Mouse (Mus musculus) stomach, adult 2 months (tissue): Measurements from ENCODE around the gene Tmem202. TPM values are rescaled to one million over a fixed set of nuclear protein-coding genes. Genes with fewer than 3 reads are reported as not detected.

ENCODE experiments used
- polyA plus RNA-seq: library from polyadenylated mRNA; depleted of rRNA; stranded (reverse); fragments of >200 nt; gene quantifications from 2 replicates; pipeline ENCODE4 v1.2.3, GENCODE M21; 2012; rRNA removed

Gene Tmem202
- 0.15 and 0.20 TPM in 2 replicates for polyA plus RNA-seq

DNA sequence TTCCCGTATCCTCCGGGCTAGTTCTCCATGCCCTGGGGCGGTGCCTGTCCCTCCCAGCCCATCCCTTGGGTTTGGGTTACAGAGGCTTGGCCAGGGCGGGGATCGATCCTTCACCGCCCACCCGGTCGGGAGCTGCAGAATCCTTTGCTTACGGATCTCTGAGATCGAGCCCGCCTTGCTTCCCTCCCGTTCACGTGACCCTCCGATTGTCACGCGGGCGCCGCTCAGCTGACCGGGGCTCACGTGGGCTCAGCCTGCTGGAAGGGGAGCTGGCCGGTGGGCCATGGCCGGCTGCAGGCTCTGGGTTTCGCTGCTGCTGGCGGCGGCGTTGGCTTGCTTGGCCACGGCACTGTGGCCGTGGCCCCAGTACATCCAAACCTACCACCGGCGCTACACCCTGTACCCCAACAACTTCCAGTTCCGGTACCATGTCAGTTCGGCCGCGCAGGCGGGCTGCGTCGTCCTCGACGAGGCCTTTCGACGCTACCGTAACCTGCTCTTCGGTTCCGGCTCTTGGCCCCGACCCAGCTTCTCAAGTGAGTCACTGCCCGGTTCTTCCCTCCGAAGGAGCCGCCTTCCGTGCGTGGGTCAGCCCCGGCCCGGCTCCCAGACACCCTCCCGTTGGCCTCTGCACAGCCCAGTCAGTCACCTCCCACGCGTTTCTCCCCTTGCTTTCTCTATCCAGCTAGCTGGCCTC, at the start of gene Tmem202, which contains the start of gene Hexa:
Gene Tmem202, minus strand, starts transcription at position 407 of the 697 bp plus-strand sequence.
Gene Hexa, plus strand, starts transcription at position 100 of the 697 bp plus-strand sequence.

DNA sequence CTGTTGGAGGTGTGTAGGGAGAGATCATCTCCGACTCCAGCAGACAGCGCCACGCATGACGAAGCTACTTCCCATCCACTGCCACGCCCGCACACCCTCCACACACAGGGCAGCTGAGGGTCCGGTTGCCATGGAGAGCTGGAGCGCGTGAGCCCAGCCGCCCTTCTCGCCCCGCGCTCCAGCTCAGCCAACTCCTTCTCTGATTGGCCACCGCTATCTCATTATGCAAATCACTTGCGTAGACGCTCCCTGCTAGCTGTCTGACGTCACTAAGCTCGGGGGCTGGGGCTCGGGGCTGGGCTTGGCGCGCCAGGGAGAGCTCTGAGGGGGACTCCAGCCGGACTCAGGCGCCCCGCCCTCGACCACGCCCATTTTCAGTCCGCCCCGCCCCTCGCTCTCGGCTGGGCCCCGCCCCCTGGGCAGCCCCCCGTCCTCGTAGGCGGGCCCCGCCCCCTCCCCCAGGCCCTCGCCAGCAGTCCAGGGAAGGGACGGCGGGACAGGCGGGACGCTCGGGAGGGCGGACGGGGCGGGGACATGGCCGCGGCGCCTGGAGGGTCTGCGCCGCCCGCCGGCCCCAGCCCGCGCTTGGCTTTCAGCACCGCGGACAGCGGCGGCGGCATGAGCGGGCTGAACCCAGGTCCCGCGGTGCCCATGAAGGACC, 38.3 kb upstream of the Tmem202 start, which contains the start of gene Celf6:
Gene Celf6, plus strand, starts transcription at position 74 of the 661 bp plus-strand sequence.

DNA sequence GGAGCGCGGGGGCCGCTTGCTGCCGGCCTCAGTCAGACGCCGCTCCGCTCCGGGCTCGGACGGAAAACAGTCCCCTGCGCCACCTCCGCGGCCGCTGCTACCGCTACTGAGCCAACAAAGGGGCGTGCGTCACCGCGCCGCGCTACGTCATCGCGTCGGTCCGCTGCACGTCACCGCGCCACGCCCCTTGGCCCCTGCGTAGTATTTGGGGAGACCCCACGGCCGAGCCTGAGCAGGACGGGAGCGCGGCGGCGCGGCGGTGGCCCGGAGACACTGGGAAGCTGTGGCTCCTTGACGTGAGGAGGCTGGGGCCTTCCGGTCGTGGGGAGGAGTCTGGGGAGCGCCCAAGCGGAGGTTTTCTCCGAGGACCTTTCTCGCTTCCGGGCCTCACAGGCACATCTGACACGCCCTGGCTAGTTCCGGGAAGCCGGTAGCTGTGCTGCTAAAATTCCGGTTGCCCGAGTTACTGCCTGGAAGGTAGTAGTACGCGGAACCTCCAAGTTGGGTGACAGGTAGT, 53.0 kb downstream of the Tmem202 start, which contains the start of gene Arih1:
Gene Arih1, minus strand, starts transcription at position 70 of the 517 bp plus-strand sequence.

Other genes with a start within 250 kb of the Tmem202 start
- 9.5 and 10.3 TPM in 2 replicates for gene Adpgk, start 248.3 kb downstream of the Tmem202 start, polyA plus RNA-seq
- 0.66 and 0.90 TPM in 2 replicates for gene Bbs4, start 186.3 kb downstream of the Tmem202 start, polyA plus RNA-seq
- 3.2 and 4.1 TPM in 2 replicates for gene Arih1, start 53.2 kb downstream of the Tmem202 start, polyA plus RNA-seq
- gene Hexa, start 307 bp downstream of the Tmem202 start, polyA plus RNA-seq, result 32.8 and 42.4 TPM in 2 replicates
- 1.2 and 2.2 TPM in 2 replicates for gene Celf6, start 38.1 kb upstream of the Tmem202 start, polyA plus RNA-seq
- gene Parp6, start 77.4 kb upstream of the Tmem202 start, polyA plus RNA-seq, result 3.3 and 6.6 TPM in 2 replicates
- gene Pkm, start 116.5 kb upstream of the Tmem202 start, polyA plus RNA-seq, result 928 and 1,039 TPM in 2 replicates
- gene Gramd2, start 140.3 kb upstream of the Tmem202 start, polyA plus RNA-seq, result 2.1 and 2.4 TPM in 2 replicates
- 0.24 and 0.56 TPM in 2 replicates for gene Senp8, start 210.9 kb upstream of the Tmem202 start, polyA plus RNA-seq
- 0.09 and 0.24 TPM in 2 replicates for gene Myo9a, start 211.0 kb upstream of the Tmem202 start, polyA plus RNA-seq